Mouse (Mus musculus) limb, embryonic 12.5 days (tissue): ENCODE measurements around the gene H3f3a. TPM values are rescaled to one million over a fixed set of nuclear protein-coding genes. Genes with fewer than 3 reads are reported as not detected.
A peak's percentile ranks its signal among the peaks of the same experiment; 100 is the strongest.

ENCODE experiments used
- ATAC-seq: fragments of 200-750 bp; cut with Nextera tagmentation; 2 replicates; pipeline ENCODE4 v1.8.0; 2017; ENCODE audit warnings: low read depth, moderate TSS enrichment; ENCODE audit not compliant: insufficient number of reproducible peaks, insufficient read depth, low FRiP score, low TSS enrichment
- H3K27ac ChIP-seq: fragments of 300-500 bp; sonication (generic); 2 replicates; pipeline ENCODE4 v1.5.1; 2016; ENCODE audit warnings: mild to moderate bottlenecking, moderate library complexity
- H3K27me3 ChIP-seq: fragments of 300-500 bp; sonication (generic); 2 replicates; pipeline ENCODE4 v1.6.1; 2016; ENCODE audit warnings: mild to moderate bottlenecking, moderate library complexity
- H3K36me3 ChIP-seq: fragments of 300-500 bp; sonication (generic); 2 replicates; pipeline ENCODE4 v1.6.1; 2016; ENCODE audit warnings: mild to moderate bottlenecking, moderate library complexity
- H3K4me1 ChIP-seq: fragments of 300-500 bp; sonication (generic); replicated peaks from 2 replicates; pipeline ENCODE4 v1.6.1; 2016
- H3K4me2 ChIP-seq: fragments of 300-500 bp; sonication (generic); 2 replicates; pipeline ENCODE4 v1.6.1; 2016; ENCODE audit warnings: mild to moderate bottlenecking, moderate library complexity
- H3K4me3 ChIP-seq: fragments of 300-500 bp; sonication (generic); replicated peaks from 2 replicates; pipeline ENCODE4 v1.5.1; 2016; ENCODE audit warnings: mild to moderate bottlenecking
- H3K9ac ChIP-seq: fragments of 300-500 bp; sonication (generic); replicated peaks from 2 replicates; pipeline ENCODE4 v1.6.1; 2016; ENCODE audit warnings: mild to moderate bottlenecking, moderate library complexity
- H3K9me3 ChIP-seq: fragments of 300-500 bp; sonication (generic); 2 replicates; pipeline ENCODE4 v1.6.1; 2016; ENCODE audit warnings: mild to moderate bottlenecking, moderate library complexity
- WGBS: fragments of 180-500 bp; shearing (Covaris S2); methylation state at CpG from one replicate; pipeline ENCODE4 v1.1.7; 2016; 5-methylcytosine and 5-hydroxymethylcytosine counted together
- polyA plus RNA-seq: library from polyadenylated mRNA; unstranded; fragments of >200 nt; fragmentation: Nextera tagmentation; extraction: Ambion mirVana; gene quantifications from 2 replicates; pipeline ENCODE4 v1.2.1, GENCODE M21; 2016

H3f3a gene
- polyA plus RNA-seq, 1 experiment from 2014 or later, result 3,612 TPM

DNA sequence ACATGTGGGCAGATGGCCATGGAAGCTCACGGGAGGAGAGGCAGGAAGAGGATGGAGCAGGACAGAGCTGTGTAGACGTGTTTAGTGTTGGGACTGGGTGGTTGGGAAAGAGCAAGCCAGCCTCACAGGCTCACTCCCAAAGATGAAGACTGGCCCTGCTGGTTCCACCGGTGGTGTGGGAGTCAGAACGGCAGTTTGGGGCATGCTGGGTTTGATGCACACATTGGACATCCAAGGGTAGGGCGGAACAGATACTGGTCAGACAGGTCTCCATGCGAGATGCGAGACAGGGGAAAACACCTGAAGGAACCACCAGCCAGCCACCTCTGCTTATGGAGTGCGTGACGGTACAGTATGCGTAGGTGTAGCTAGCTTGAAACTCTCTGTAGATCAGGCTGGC, 34.8 kb downstream of the H3f3a start:
- Histone ChIP-seq H3K4me3 (no peak overlapping the region), H3K36me3 (no peaks in the 10 kb centered on the region), H3K9me3 (peaks cover 6% of the 10 kb centered on the region; the same call in 1 of the 2 replicates), H3K9ac (no peak overlapping the region), H3K27me3 (no peaks in the 10 kb centered on the region; the same call in 1 of the 2 replicates), H3K27ac (no peak overlapping the region), H3K4me1 (peaks cover 20% of the 10 kb centered on the region), H3K4me2 (peak overlapping the region; percentile 80)
- ATAC-seq, result no peak
- 88% methylated on average over 10 of the region's 10 CpGs for WGBS

DNA sequence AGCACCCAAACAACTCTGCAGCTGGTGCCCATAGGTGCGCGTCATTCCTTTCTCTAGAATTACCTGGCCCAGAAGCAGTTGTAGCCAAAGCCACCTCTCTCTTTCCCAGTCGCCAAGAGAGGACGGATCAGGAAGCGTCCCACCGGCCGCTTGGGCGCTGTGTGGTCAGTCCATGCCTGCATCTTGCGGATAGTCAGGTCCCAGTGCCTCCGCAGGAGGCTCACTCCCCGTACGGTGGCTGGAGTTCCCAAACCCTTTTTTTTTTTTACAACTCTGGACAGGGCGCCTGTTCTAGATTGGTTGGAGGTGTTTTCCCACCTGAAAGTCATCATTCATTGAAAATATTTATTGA, 35.4 kb downstream of the H3f3a start:
- ATAC-seq, result peak; percentile 15; the same call in 1 of the 2 replicates
- peak overlapping the region; percentile 80 for H3K4me2 ChIP-seq
- H3K9ac ChIP-seq, result peak overlapping the region; percentile 89
- 1% methylated on average over 13 of the region's 13 CpGs for WGBS
- H3K36me3 ChIP-seq, result no peaks in the 10 kb centered on the region
- peak overlapping the region; percentile 65 for H3K4me3 ChIP-seq
- H3K9me3 ChIP-seq, result peaks cover 6% of the 10 kb centered on the region; the same call in 1 of the 2 replicates
- no peaks in the 10 kb centered on the region; the same call in 1 of the 2 replicates for H3K27me3 ChIP-seq
- peak overlapping the region; percentile 98 for H3K27ac ChIP-seq
- peaks cover 20% of the 10 kb centered on the region for H3K4me1 ChIP-seq

DNA sequence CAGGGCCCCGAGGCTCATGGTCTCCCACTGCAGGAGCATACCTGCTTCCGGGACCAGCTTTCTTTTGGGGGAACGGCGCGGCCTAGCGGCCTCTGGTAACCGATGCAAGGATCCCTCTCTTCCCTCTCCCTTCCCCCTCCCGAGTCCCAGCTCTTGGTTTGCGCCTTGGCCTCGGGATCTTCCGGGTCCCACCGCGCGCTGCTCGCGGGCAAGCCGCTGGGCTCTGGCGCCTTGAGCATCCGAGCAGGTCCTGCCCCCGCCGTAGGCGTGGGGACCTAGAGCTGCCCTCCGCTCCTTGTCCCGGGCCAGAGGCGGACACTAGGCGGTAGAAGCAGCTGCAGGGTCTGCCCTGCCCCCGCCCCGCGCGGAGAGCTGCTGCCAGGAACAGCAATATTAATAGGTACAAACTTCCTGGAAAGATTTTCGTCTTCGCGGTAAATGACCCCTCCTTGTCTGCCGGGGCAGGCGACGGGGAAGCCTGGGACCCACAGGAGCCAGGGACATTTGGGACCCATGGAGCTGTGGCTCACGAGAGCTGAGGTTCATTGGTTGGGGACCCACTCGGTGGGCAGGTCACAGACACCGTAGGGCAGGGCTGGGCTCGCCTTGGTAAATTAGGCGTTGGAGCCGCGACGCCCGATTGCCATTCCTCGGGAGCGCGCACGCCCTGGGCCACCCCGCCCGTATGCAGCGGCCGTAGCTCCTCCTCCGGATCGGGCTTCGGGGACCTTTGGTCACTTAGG, 35.9 kb downstream of the H3f3a start:
- Histone ChIP-seq H3K36me3 (no peaks in the 10 kb centered on the region), H3K4me1 (peaks cover 20% of the 10 kb centered on the region), H3K27me3 (no peaks in the 10 kb centered on the region; the same call in 1 of the 2 replicates), H3K9ac (peak overlapping the region; percentile 89), H3K27ac (peak overlapping the region; percentile 98), H3K4me3 (peak overlapping the region; percentile 65), H3K4me2 (peak overlapping the region; percentile 80), H3K9me3 (peaks cover 6% of the 10 kb centered on the region; the same call in 1 of the 2 replicates)
- WGBS, result under 1% methylated on average over 56 of the region's 56 CpGs
- ATAC-seq, result peak; percentile 88

DNA sequence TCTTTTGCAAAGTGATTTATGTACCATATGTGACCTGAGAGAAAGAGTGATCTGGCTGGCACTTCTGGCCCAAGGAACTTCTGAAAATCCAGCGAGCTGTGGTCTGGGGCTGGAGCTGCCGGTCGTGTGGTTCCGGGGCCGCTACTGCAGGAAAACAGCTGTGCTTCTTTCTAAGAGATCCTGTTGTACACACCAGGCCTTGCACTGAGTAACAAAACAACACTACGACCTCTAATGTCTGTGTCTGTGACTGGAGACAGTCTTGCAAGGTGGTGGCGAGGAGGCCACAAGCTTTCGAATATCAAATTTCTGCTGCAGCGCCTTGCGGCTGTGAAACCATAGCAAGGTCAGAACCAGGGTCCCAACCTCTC, 36.5 kb downstream of the H3f3a start:
- H3K9ac ChIP-seq, result peak overlapping the region; percentile 89
- no peaks in the 10 kb centered on the region for H3K36me3 ChIP-seq
- H3K4me3 ChIP-seq, result peak overlapping the region; percentile 65
- peak; percentile 20; the same call in 1 of the 2 replicates for ATAC-seq
- H3K9me3 ChIP-seq, result peaks cover 6% of the 10 kb centered on the region; the same call in 1 of the 2 replicates
- H3K27me3 ChIP-seq, result no peaks in the 10 kb centered on the region; the same call in 1 of the 2 replicates
- peaks cover 20% of the 10 kb centered on the region for H3K4me1 ChIP-seq
- WGBS, result 1% methylated on average over 10 of the region's 10 CpGs
- H3K27ac ChIP-seq, result peak overlapping the region; percentile 98
- H3K4me2 ChIP-seq, result peak overlapping the region; percentile 80

DNA sequence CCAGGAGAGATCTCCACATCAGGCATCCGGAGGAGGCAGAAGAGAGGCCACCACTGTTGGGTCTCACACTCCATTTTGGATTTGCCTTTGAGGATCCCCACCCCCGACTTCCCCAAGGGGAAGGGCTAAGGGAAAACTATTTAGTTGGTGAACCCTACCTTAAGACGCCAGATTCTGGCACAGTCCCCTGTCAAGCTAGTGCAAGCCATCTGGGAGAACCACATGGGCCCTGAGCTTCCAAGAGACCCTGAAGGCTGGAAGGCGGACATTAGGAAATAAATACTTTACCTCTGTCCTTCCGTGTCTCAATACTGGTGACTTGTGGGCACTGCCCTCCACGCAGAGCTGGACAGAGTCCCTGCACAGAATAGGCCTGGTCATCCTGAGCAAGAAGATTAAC, 37.2 kb downstream of the H3f3a start:
- 80% methylated on average over 6 of the region's 6 CpGs for WGBS
- H3K27me3 ChIP-seq, result no peaks in the 10 kb centered on the region; the same call in 1 of the 2 replicates
- peaks cover 6% of the 10 kb centered on the region; the same call in 1 of the 2 replicates for H3K9me3 ChIP-seq
- ATAC-seq, result no peak
- H3K4me1 ChIP-seq, result peaks cover 20% of the 10 kb centered on the region
- H3K4me2 ChIP-seq, result peak overlapping the region; percentile 80
- no peak overlapping the region for H3K9ac ChIP-seq
- H3K36me3 ChIP-seq, result no peaks in the 10 kb centered on the region
- H3K4me3 ChIP-seq, result no peak overlapping the region
- H3K27ac ChIP-seq, result peak overlapping the region; percentile 98; the same call in 1 of the 2 replicates

DNA sequence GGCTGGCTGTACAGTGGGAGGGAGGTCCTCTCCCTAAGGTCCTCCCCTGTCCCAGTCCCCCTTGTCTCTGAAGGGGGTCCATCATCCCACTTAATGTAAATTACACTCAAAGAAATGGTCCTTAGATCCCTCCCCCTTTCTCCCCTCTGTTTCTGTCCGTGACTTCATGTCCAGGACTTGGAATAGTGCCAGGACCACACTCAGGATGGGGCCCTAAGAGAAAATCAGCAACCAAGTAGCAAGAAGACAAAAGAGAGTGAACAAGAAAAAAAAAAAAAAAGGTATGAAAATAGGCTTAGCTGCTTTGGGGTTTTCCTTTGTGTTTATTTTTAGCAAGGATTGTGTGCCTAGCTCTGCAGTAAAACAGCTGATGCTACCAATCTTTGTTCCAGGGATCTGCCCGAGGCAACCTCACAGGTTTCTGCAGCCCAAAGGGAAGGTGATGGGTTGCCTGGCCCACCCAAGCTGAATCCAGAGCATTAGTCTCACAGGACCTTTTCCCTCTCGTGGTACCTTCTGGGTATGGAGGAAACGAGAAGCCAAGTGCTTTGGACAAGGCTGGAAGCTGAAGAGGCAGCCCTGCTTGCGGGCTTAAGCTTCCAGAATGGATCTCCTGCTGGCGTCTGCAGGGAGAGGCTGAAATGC, 37.8 kb downstream of the H3f3a start:
- H3K36me3 ChIP-seq, result no peaks in the 10 kb centered on the region
- peak overlapping the region; percentile 98; the same call in 1 of the 2 replicates for H3K27ac ChIP-seq
- H3K9me3 ChIP-seq, result peaks cover 6% of the 10 kb centered on the region; the same call in 1 of the 2 replicates
- H3K4me3 ChIP-seq, result no peak overlapping the region
- 65% methylated on average over 6 of the region's 6 CpGs for WGBS
- H3K4me1 ChIP-seq, result peaks cover 20% of the 10 kb centered on the region
- H3K9ac ChIP-seq, result no peak overlapping the region
- H3K27me3 ChIP-seq, result no peaks in the 10 kb centered on the region; the same call in 1 of the 2 replicates
- no peak for ATAC-seq
- no peak overlapping the region for H3K4me2 ChIP-seq

DNA sequence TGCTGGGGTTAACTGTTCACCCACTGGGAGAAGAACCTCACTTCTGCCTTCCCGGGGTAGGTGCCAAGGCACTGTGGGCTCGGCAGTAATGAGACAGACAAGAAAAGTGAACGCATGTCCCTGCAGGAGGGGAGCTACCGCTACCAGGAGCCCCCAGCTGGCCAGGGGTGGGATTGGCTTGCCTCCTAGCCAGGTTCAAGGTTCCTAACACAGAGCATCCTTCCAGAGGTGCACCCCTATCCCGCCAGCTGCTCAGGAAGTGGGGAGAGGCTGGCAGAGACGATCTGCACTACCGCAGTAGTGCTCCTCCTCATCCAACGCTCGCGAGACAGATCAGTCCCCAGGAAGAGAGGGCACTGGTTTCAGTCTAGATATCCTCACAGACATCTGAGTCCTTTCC, 38.4 kb downstream of the H3f3a start:
- H3K4me2 ChIP-seq, result no peak overlapping the region
- no peak for ATAC-seq
- no peak overlapping the region for H3K9ac ChIP-seq
- WGBS, result 80% methylated on average over 10 of the region's 10 CpGs
- H3K4me1 ChIP-seq, result peaks cover 20% of the 10 kb centered on the region
- no peaks in the 10 kb centered on the region; the same call in 1 of the 2 replicates for H3K27me3 ChIP-seq
- H3K36me3 ChIP-seq, result no peaks in the 10 kb centered on the region
- H3K9me3 ChIP-seq, result peaks cover 6% of the 10 kb centered on the region; the same call in 1 of the 2 replicates
- no peak overlapping the region for H3K4me3 ChIP-seq
- no peak overlapping the region for H3K27ac ChIP-seq

DNA sequence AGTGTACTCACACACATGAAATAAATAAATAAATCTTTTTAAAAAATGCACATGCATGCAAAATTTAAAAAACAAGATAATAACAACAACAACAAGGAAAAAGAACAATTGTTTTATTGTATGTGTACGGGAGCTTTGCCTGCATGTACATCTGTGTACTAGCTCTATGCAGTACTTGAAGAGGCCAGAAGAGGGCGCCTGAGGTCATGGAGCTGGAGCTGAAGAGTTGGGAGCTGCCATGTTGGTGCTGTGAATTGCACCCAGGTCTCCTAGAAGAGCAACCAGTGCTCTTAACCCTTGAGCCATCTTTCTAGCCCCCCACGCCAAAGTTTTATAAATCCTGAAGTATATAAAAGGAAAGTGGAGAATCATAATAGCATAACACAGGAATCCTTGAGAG, 39.1 kb downstream of the H3f3a start:
- Histone ChIP-seq H3K4me2 (no peak overlapping the region), H3K27me3 (no peaks in the 10 kb centered on the region; the same call in 1 of the 2 replicates), H3K4me1 (peaks cover 20% of the 10 kb centered on the region), H3K27ac (no peak overlapping the region), H3K36me3 (no peaks in the 10 kb centered on the region), H3K9me3 (peaks cover 6% of the 10 kb centered on the region; the same call in 1 of the 2 replicates), H3K9ac (no peak overlapping the region), H3K4me3 (no peak overlapping the region)
- WGBS, result 59% methylated on average over 3 of the region's 3 CpGs
- no peak for ATAC-seq

DNA sequence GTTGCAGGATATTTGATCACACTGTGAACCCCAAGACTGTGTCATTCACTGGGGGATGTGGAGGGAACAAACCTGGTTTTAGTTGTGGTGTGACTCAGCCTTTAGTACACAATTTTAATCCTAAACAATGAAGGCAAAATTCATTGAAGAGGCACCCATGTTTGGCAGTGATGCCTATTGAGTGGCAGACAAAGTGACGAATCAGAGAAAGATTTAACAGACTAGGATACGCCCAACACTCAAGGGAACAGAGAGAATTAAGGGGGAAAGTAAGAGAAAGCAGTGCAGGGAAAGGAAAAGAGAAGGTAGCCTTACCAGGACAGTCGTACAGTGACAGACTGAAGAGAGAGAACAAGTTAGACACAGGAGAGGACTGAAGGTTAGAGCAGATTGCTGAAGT, 41.5 kb downstream of the H3f3a start:
- ATAC-seq, result no peak
- WGBS, result 90% methylated on average over 3 of the region's 3 CpGs
- no peak overlapping the region for H3K4me3 ChIP-seq
- H3K4me2 ChIP-seq, result no peak overlapping the region
- H3K36me3 ChIP-seq, result no peaks in the 10 kb centered on the region
- no peak overlapping the region for H3K9ac ChIP-seq
- H3K27me3 ChIP-seq, result no peaks in the 10 kb centered on the region
- peaks cover 6% of the 10 kb centered on the region; the same call in 1 of the 2 replicates for H3K9me3 ChIP-seq
- peaks cover 29% of the 10 kb centered on the region for H3K4me1 ChIP-seq
- H3K27ac ChIP-seq, result no peak overlapping the region

DNA sequence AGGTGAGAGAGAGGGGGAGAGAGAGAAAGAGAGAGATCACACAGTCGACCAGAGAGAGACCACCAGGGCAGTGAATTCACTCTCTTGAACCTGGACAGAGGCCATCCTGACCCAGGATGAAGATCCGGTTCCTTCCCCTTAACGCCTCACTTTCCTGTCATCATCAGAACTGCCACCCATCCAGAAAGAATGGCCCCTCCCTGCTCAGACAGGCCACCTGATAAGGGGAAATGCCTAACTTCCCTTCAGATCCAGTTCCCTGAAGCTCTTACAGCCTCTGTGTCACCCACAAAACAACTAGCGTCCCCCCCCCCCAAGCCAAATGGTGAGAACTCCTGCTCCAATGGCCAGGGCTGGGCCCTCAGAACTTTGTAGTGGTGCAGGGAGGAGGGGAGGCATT, 42.0 kb downstream of the H3f3a start:
- no peak overlapping the region for H3K27ac ChIP-seq
- 62% methylated on average over 4 of the region's 4 CpGs for WGBS
- H3K4me3 ChIP-seq, result no peak overlapping the region
- peaks cover 23% of the 10 kb centered on the region for H3K4me1 ChIP-seq
- ATAC-seq, result no peak
- peaks cover 6% of the 10 kb centered on the region; the same call in 1 of the 2 replicates for H3K9me3 ChIP-seq
- H3K36me3 ChIP-seq, result no peaks in the 10 kb centered on the region
- H3K27me3 ChIP-seq, result no peaks in the 10 kb centered on the region
- no peak overlapping the region for H3K9ac ChIP-seq
- H3K4me2 ChIP-seq, result no peak overlapping the region

DNA sequence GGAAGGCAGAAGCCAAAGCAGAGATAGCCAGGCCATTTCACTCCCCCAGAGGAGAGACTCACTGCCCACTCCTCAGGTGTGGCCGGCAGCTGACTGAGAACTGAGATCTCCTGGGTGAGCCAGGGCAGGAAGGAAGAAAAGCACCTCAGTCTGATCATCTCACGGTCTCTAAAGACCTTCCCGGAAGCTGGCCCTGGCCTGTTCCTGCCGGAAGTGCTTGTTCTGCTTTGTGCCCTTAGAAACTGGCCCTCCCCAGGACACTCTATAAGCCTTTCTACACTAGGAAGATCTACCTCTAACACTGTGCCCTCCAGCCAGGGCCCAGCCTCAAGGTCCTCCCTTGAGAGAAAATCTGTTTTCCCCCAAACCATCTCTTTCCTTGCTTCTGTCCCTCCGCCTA, 42.4 kb downstream of the H3f3a start:
- peaks cover 6% of the 10 kb centered on the region; the same call in 1 of the 2 replicates for H3K9me3 ChIP-seq
- 66% methylated on average over 5 of the region's 5 CpGs for WGBS
- no peak overlapping the region for H3K27ac ChIP-seq
- no peak overlapping the region for H3K4me3 ChIP-seq
- no peaks in the 10 kb centered on the region for H3K27me3 ChIP-seq
- no peak for ATAC-seq
- H3K36me3 ChIP-seq, result no peaks in the 10 kb centered on the region
- H3K9ac ChIP-seq, result no peak overlapping the region
- H3K4me2 ChIP-seq, result no peak overlapping the region
- H3K4me1 ChIP-seq, result peaks cover 19% of the 10 kb centered on the region
